Mouse (Mus musculus) thymus, adult 2 months (tissue): ENCODE measurements around the gene Ccdc73.

Source experiments
- CTCF ChIP-seq: fragments of 200-500 bp; IDR thresholded peaks from 2 replicates; pipeline ENCODE4 v1.5.1; 2012; ENCODE audit warnings: mild to moderate bottlenecking, control low read depth, low read length, moderate library complexity, borderline replicate concordance; ENCODE audit not compliant: control insufficient read depth, poor library complexity, insufficient read depth; ENCODE audit errors: extremely low read depth
- POLR2A ChIP-seq: fragments of 200-500 bp; IDR thresholded peaks from 2 replicates; pipeline ENCODE4 v1.6.1; 2012; ENCODE audit warnings: mild to moderate bottlenecking, low read length, control low read depth, moderate library complexity; ENCODE audit not compliant: control insufficient read depth, poor library complexity, insufficient read depth; ENCODE audit errors: extremely low read depth

DNA sequence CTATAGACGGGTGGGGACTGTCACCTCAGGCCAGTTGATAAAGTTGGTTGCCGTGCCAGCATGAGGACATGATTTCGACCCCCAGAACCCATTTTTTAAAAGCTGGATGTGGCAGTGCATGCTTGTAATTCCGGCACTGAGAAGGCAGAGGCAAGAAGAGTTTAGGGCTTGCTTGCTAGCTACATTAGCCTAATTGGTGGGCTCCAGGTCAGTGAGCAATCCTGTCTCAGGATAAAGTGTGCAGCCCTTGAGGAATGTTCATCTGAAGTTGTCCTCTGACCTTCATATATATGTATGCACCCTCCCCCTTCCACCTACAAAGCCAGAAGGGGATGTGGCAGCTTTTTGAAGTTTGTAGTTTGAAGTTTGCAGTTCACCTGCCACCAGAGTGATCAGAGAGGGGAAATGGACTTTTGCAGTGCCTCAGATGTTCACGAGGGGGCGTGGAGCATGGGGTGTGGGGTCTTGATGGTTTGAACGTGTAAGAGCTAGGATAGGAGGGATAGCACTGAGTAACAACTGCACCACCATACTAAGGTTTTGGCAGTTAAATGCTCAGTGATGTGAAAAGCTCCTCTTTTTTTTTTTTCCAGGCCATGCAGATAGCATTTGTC is 170.5 kb downstream of the Ccdc73 start:
- TF ChIP-seq CTCF (no peak), POLR2A (no peak)
